Mouse (Mus musculus): ENCODE measurements around the gene Atp6v1c2.

Atp6v1c2 gene

GRCm38 (mm10) chr12:17324549-17325470 is 4.3 kb downstream of the Atp6v1c2 start:
- no peak for DNase-seq

- no peak for DNase-seq
Observed at GRCm38 (mm10) chr12:17318453-17318852, 10.7 kb downstream of the Atp6v1c2 start.

GRCm38 (mm10) chr12:17317970-17318369 is 11.2 kb downstream of the Atp6v1c2 start:
- DNase-seq, result no peak

GRCm38 (mm10) chr12:17316096-17316495 is 13.1 kb downstream of the Atp6v1c2 start:
- DNase-seq, result no peak

- DNase-seq, result no peak
Observed at GRCm38 (mm10) chr12:17310852-17311839, 18.0 kb downstream of the Atp6v1c2 start.

GRCm38 (mm10) chr12:17308246-17308645 is 20.9 kb downstream of the Atp6v1c2 start:
- DNase-seq, result no peak

GRCm38 (mm10) chr12:17305445-17305844 is 23.7 kb downstream of the Atp6v1c2 start:
- DNase-seq, result no peak

GRCm38 (mm10) chr12:17299902-17300301 is 29.3 kb downstream of the Atp6v1c2 start:
- DNase-seq, result no peak

DNA sequence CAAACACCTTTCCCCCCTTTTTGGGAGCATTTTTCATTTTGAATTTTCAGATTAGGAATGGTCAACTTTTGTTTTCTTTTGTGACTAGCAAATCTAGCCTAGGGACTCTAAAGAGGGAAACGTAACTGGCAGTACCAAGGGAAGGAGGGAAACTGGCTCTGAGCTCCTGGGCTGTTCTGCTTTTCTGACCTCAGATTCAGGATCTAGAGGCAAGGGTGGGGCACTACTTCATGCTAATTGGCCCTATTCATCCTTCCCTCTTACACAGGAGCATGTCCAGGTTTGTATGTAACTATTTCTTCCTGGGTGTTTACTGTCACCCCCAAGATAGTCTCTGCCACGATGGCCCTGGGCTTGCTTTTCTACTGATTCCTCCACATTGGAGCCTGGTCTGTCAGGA is 32.3 kb downstream of the Atp6v1c2 start:
- no peak for DNase-seq

- DNase-seq, result no peak
Observed at GRCm38 (mm10) chr12:17290569-17290968, 38.6 kb downstream of the Atp6v1c2 start.

- DNase-seq, result no peak
Observed at GRCm38 (mm10) chr12:17289913-17290312, 39.2 kb downstream of the Atp6v1c2 start.

GRCm38 (mm10) chr12:17289060-17289459 is 40.1 kb downstream of the Atp6v1c2 start:
- DNase-seq, result no peak

DNA sequence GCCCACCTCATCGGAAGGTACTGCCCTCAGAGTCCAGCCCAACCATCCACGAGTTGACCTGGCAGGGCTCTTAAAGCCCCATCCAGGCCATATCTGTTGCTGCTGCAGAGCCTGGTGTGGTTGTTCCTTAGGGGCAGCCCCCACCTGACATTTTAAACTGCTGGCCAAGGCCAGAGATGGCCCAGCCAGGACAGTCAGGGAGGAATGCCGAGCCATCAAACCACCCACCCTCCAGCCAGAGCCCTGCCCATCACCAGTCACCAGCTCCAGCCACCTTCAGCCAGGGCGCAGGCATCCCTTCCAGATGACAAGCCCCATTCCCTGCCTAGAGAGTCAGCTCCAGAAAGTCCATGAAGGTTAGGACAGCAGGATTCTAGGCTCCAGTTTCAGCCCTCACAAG is 40.7 kb downstream of the Atp6v1c2 start:
- DNase-seq, result no peak

DNA sequence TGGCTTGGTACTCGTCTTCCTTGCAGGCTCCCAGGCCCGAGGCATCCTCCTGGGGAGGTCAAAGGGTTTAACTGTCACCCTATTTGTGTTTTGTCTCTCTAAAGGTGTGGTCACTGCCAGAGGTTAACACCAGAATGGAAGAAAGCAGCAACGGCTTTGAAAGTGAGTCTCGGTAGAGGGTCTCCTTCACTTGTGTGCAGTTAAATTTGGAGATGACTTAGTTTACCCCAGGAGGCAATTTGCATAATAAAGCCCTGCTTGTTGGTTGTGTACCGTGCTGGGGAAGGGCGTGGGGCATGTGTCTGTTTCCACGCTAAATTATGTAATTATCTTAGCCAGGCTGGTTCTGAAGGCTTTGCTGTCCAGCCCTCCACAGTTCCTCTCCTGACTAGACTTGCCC is 55.3 kb downstream of the Atp6v1c2 start:
- DNase-seq, result no peak

DNA sequence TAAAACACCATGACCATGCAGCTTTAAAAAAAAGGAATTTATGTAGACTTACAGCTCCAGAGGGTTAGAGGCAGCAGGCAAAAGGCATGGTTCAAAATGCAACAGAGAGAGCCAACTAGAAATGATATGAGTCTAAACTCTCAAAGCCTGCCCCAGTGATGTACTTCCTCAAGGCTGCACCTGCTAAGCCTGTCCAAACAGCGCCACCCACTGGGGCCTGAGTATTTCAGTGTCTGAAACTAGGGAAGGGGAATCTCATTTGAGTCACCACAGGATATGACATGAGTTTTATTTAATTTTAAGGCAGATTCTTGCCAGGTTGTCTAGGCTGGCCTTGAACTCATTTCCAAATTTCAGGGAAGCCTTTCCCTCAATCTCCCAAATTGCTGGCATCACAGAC is 57.9 kb downstream of the Atp6v1c2 start:
- DNase-seq, result no peak

GRCm38 (mm10) chr12:17267316-17267715 is 61.8 kb downstream of the Atp6v1c2 start:
- peak; percentile 48 for DNase-seq

- DNase-seq, result no peak
Observed at GRCm38 (mm10) chr12:17266673-17266990, 62.5 kb downstream of the Atp6v1c2 start.

GRCm38 (mm10) chr12:17265971-17266672 is 63.0 kb downstream of the Atp6v1c2 start, which contains the start of gene Pdia6:
Pdia6 (plus strand) TSS chr12:17266545.
- DNase-seq, result peak; percentile 89

DNA sequence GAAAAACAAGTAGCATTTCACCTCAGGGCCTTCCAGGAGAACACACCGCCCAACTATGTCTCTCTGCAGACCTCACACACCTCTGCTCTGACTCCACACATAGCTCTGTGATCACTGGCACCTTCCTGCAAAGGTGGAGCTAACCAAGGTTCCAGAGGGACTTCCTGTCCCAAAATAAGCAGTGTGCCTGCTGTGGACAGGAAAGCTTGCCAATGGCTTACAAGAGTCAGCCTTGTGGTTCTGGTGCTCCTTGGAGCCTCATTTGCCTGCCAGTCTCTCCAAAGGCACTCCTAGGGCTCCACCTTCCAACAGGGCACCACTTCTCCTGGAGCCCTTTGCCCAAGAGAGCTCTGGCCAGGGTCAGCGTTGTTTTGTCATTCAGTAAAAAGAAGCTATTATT is 64.3 kb downstream of the Atp6v1c2 start:
- no peak for DNase-seq

- no peak for DNase-seq
Observed at GRCm38 (mm10) chr12:17263881-17264280, 65.3 kb downstream of the Atp6v1c2 start.

GRCm38 (mm10) chr12:17261005-17261404 is 68.2 kb downstream of the Atp6v1c2 start:
- no peak for DNase-seq

GRCm38 (mm10) chr12:17258431-17258830 is 70.7 kb downstream of the Atp6v1c2 start:
- no peak for DNase-seq

DNA sequence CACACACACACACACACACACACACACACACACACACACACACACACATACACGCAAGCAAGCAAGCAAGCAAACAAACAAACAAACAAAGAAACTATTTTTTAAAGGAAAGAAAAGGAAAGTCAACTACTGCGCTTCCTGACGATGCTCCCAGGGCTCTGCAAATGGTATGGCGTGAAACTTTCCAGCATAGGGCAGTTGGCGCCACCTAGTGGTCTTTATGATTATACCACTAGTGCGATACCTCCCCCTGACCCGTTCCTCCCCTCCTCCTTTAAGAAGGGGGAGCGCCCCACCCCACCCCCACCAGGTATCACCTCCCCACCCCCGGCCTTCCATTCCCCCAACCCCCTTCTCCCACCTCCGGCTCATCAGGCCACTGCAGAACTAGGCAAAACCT is 72.3 kb downstream of the Atp6v1c2 start:
- DNase-seq, result peak; percentile 36
